Mouse (Mus musculus) bone marrow, adult 2 months (tissue): ENCODE measurements at regions not wholly inside any gene's neighbourhood (a gene's known extent, or its start where the extent isn't known, plus 50 kb on each side); places are given as distances from the start of the nearest gene placed in this dataset.

Experiments used
- CTCF ChIP-seq: fragments of 200-500 bp; IDR thresholded peaks from 2 replicates; pipeline ENCODE4 v1.5.1; 2011; ENCODE audit warnings: low read length, control low read depth; ENCODE audit not compliant: control insufficient read depth, insufficient read depth
- POLR2A ChIP-seq: fragments of 200-500 bp; IDR thresholded peaks from 2 replicates; pipeline ENCODE4 v1.6.1; 2011; ENCODE audit warnings: low read depth, mild to moderate bottlenecking, control low read depth, low read length, borderline replicate concordance; ENCODE audit not compliant: control insufficient read depth

- TF ChIP-seq CTCF (no peak), POLR2A (no peak)
These were observed 101.1 kb downstream of the Cyp26b1 start for GRCm38 (mm10) chr6:84492594-84492993.
